Mouse (Mus musculus): ENCODE measurements around the gene Slc27a5.
A peak's percentile ranks its signal among the peaks of the same experiment; 100 is the strongest.

DNA sequence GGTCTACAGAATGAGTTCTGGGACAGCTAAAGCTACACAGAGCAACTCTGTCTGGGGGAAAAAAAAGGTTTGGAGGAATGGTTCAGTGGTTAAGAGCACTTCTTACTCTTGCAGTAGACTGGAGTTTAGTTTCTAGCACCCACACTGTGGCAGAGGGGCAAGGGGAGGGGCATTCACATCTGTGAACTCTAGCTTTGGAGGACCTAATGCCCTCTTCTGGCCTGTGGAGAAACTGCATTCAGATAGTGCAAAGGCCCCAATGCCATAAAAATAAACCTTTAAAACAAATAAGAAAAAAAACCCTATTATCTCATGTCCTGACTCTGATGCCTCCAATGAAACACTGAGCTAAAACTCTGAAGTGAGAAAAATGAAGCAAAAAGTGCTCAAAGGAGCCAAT is 54.5 kb downstream of the Slc27a5 start:
- TF ChIP-seq CTCF (IDR thresholded peaks at IDR 0.05; ENCODE audit: low read depth, low read length), result 0 out of 2 replicates have a peak, but pooled peaks have one; percentile 9
- TF ChIP-seq GATA1 (IDR thresholded peaks at IDR 0.05; ENCODE audit: borderline replicate concordance, low read length), result no peak
- no peak for TF ChIP-seq POLR2AphosphoS5 (IDR thresholded peaks at IDR 0.05; ENCODE audit: insufficient replicate concordance, low read depth, low read length)

Data from G1E (cell line).